ENCODE assay signal across 9 mouse cellular contexts in the genomic region with DNA sequence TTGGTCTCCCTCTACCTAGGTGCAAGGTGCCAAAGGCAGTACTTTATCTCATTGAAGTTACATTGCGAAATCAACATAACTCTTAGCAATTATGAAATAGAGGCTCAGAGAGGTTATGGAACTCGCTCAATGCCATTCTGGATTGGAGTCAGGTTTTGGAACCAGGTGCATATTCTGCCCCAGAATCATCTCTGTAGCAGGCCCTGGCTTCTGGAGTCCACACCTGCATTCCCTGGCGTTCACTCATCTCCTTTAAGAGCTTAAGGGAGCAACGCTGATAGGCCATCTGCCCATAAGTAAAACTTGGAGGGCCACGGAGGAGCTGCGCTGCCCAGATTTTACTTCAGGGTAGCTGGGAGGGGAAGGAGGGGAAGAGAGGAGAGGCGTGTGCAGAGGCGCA. TPM values are rescaled to one million over a fixed set of nuclear protein-coding genes. Genes with fewer than 3 reads are reported as not detected.
DNase-seq lines count a peak whose midpoint lies in the region; ATAC-seq and TF ChIP-seq lines count a peak whose summit lies in the region.
"Had no signal": no experiment of that assay in that cellular context is flagged by ENCODE, and none has a peak within 500 bp of the region (broad histone marks: within the 10 kb centered on the region; RNA-seq: fewer than 3 reads in every experiment).

No protein-coding gene starts in this region.

- 91% methylated on average over 8 of the region's 8 CpGs for WGBS in kidney, embryonic 14.5 days
- 72% methylated on average over 8 of the region's 8 CpGs for WGBS in embryonic facial prominence, embryonic 15.5 days
- 56% methylated on average over 8 of the region's 8 CpGs for WGBS in liver, embryonic 11.5 days
- WGBS in small intestine, adult 2 months, result 32% methylated on average over 8 of the region's 8 CpGs

- no peak overlapping the region for H3K4me3 ChIP-seq in kidney, embryonic 14.5 days (ENCODE audit: low read length)
- no peak overlapping the region for H3K4me3 ChIP-seq in embryonic facial prominence, embryonic 15.5 days (replicated peaks)
- peak overlapping the region; percentile 85 for H3K4me3 ChIP-seq in liver, embryonic 11.5 days (ENCODE audit: low read depth, low read length)
- no peak overlapping the region for H3K4me3 ChIP-seq in small intestine, adult 2 months (ENCODE audit: low read depth, low read length)

- no peak for DNase-seq in kidney, postnatal 36 days
- DNase-seq in liver, embryonic 11.5 days (ENCODE audit: low spot score), result no peak
- no peak for DNase-seq in frontal cortex, postnatal 14 days (ENCODE audit: low spot score in 2 of 2)
- DNase-seq: cerebellum, postnatal 14 days; right cerebral cortex, postnatal 25 days had no signal

- no peaks in the 10 kb centered on the region for H3K27me3 ChIP-seq in kidney, embryonic 14.5 days (ENCODE audit: control insufficient read depth, insufficient read depth, low read length)
- H3K27me3 ChIP-seq in embryonic facial prominence, embryonic 15.5 days, result no peaks in the 10 kb centered on the region
- H3K27me3 ChIP-seq in liver, embryonic 11.5 days (replicated peaks; ENCODE audit: control insufficient read depth, insufficient read depth, low read length), result no peaks in the 10 kb centered on the region
- H3K27me3 ChIP-seq in small intestine, adult 2 months (ENCODE audit: control insufficient read depth, insufficient read depth, low read length), result no peaks in the 10 kb centered on the region

- H3K9ac ChIP-seq in kidney, embryonic 14.5 days (ENCODE audit: low read depth, low read length), result 0 out of 2 replicates have a peak overlapping the region, but pooled peaks have one; percentile 12
- H3K9ac ChIP-seq in embryonic facial prominence, embryonic 15.5 days, result no peak overlapping the region
- peak overlapping the region; percentile 93 for H3K9ac ChIP-seq in liver, embryonic 11.5 days (ENCODE audit: low read depth, low read length)

- no peak for TF ChIP-seq CTCF in small intestine, adult 2 months (IDR thresholded peaks at IDR 0.05; ENCODE audit: extremely low read depth, insufficient read length, insufficient replicate concordance, low read depth, low read length)

- peaks cover 38% of the 10 kb centered on the region for H3K4me1 ChIP-seq in kidney, embryonic 14.5 days (ENCODE audit: control insufficient read depth, insufficient read depth, low read length)
- peaks cover 48% of the 10 kb centered on the region for H3K4me1 ChIP-seq in embryonic facial prominence, embryonic 15.5 days
- peaks cover 33% of the 10 kb centered on the region for H3K4me1 ChIP-seq in liver, embryonic 11.5 days (replicated peaks; ENCODE audit: control insufficient read depth, insufficient read depth, low read length)
- H3K4me1 ChIP-seq in small intestine, adult 2 months (ENCODE audit: control insufficient read depth, insufficient read depth, insufficient read length, low read length), result peaks cover 19% of the 10 kb centered on the region

- ATAC-seq in kidney, embryonic 14.5 days (ENCODE audit: low FRiP score, low TSS enrichment), result no peak
- no peak for ATAC-seq in embryonic facial prominence, embryonic 15.5 days (ENCODE audit: insufficient number of reproducible peaks, low FRiP score, low TSS enrichment, low read depth)
- no peak for ATAC-seq in liver, embryonic 11.5 days (replicated peaks; ENCODE audit: low FRiP score)
- ATAC-seq in inflammation-experienced regulatory T-cells, adult 6 months, result no peak

- H3K36me3 ChIP-seq in kidney, embryonic 14.5 days (ENCODE audit: control insufficient read depth, insufficient read depth, low read length), result peaks cover 21% of the 10 kb centered on the region
- peaks cover 20% of the 10 kb centered on the region for H3K36me3 ChIP-seq in embryonic facial prominence, embryonic 15.5 days
- H3K36me3 ChIP-seq in liver, embryonic 11.5 days (ENCODE audit: control insufficient read depth, insufficient read depth, low read length), result peaks cover 25% of the 10 kb centered on the region
- peaks cover 16% of the 10 kb centered on the region; the same call in 1 of the 2 replicates for H3K36me3 ChIP-seq in small intestine, adult 2 months (ENCODE audit: control insufficient read depth, insufficient read depth, low read length)

- H3K4me2 ChIP-seq in kidney, embryonic 14.5 days (replicated peaks; ENCODE audit: low read depth, low read length), result no peak overlapping the region
- H3K4me2 ChIP-seq in embryonic facial prominence, embryonic 15.5 days (replicated peaks), result no peak overlapping the region
- H3K4me2 ChIP-seq in liver, embryonic 11.5 days, result peak overlapping the region; percentile 77

- no peak overlapping the region; the same call in 1 of the 2 replicates for H3K27ac ChIP-seq in kidney, embryonic 14.5 days (ENCODE audit: low read depth, low read length)
- peak overlapping the region; percentile 41; the same call in 1 of the 2 replicates for H3K27ac ChIP-seq in embryonic facial prominence, embryonic 15.5 days (replicated peaks)
- peak overlapping the region; percentile 93 for H3K27ac ChIP-seq in liver, embryonic 11.5 days (ENCODE audit: low read depth, low read length)
- peak overlapping the region; percentile 85 for H3K27ac ChIP-seq in small intestine, adult 2 months (ENCODE audit: insufficient read depth, low read depth, low read length)

- no peaks in the 10 kb centered on the region for H3K9me3 ChIP-seq in kidney, embryonic 14.5 days (ENCODE audit: control insufficient read depth, low read length)
- H3K9me3 ChIP-seq in embryonic facial prominence, embryonic 15.5 days (replicated peaks), result no peaks in the 10 kb centered on the region
- H3K9me3 ChIP-seq in liver, embryonic 11.5 days (ENCODE audit: control insufficient read depth, low read length), result no peaks in the 10 kb centered on the region

- no peak for TF ChIP-seq POLR2A in small intestine, adult 2 months (IDR thresholded peaks at IDR 0.05; ENCODE audit: low read depth, low read length)

RNA-seq across cellular contexts. Expression of a gene that starts 2.7 kb away (rescaled TPM):
- 107 and 108 TPM in 2 replicates for polyA plus RNA-seq in kidney, embryonic 14.5 days (2014; fragmentation: Nextera tagmentation; extraction: Ambion mirVana)
- 69.3 and 73.7 TPM in 2 replicates for polyA plus RNA-seq in embryonic facial prominence, embryonic 15.5 days (2015; fragmentation: Nextera tagmentation; extraction: Ambion mirVana)
- 468 and 489 TPM in 2 replicates for polyA plus RNA-seq in liver, embryonic 11.5 days (2014; fragmentation: Nextera tagmentation; extraction: Ambion mirVana)
- polyA plus RNA-seq in small intestine, adult 2 months (2012; rRNA removed), result 110 and 142 TPM in 2 replicates
- 10 to 100 TPM; 75.5 to 92.5 (median 76.8) TPM for polyA plus RNA-seq in inflammation-experienced regulatory T-cells, adult 6 months (2017; shearing (Covaris generic))

RNA-seq across cellular contexts. Expression of a gene that starts 7.8 kb away (rescaled TPM):
- polyA plus RNA-seq in kidney, embryonic 14.5 days (2014; fragmentation: Nextera tagmentation; extraction: Ambion mirVana), result 89.5 and 104 TPM in 2 replicates
- 87.6 and 89.4 TPM in 2 replicates for polyA plus RNA-seq in embryonic facial prominence, embryonic 15.5 days (2015; fragmentation: Nextera tagmentation; extraction: Ambion mirVana)
- polyA plus RNA-seq in liver, embryonic 11.5 days (2014; fragmentation: Nextera tagmentation; extraction: Ambion mirVana), result 102 and 106 TPM in 2 replicates
- polyA plus RNA-seq in small intestine, adult 2 months (2012; rRNA removed), result 5.6 and 8.9 TPM in 2 replicates
- 10 to 100 TPM; 28.8 to 36.2 (median 36.2) TPM for polyA plus RNA-seq in inflammation-experienced regulatory T-cells, adult 6 months (2017; shearing (Covaris generic))

RNA-seq across cellular contexts. Expression of a gene that starts 8.1 kb away (rescaled TPM):
- 0.49 and 1.0 TPM in 2 replicates for polyA plus RNA-seq in kidney, embryonic 14.5 days (2014; fragmentation: Nextera tagmentation; extraction: Ambion mirVana)
- polyA plus RNA-seq in embryonic facial prominence, embryonic 15.5 days (2015; fragmentation: Nextera tagmentation; extraction: Ambion mirVana), result 0.47 and 0.49 TPM in 2 replicates
- polyA plus RNA-seq in liver, embryonic 11.5 days (2014; fragmentation: Nextera tagmentation; extraction: Ambion mirVana), result 0.36 and 0.49 TPM in 2 replicates
- 0.14 TPM in 1 of 2 replicates, not detected in the other for polyA plus RNA-seq in small intestine, adult 2 months (2012; rRNA removed)
- under 1 TPM in 2 of 3 experiments, not detected in 1; 0.40 to 0.44 TPM for polyA plus RNA-seq in inflammation-experienced regulatory T-cells, adult 6 months (2017; shearing (Covaris generic))

RNA-seq across cellular contexts. Expression of a gene that starts 13.8 kb away (rescaled TPM):
- polyA plus RNA-seq in kidney, embryonic 14.5 days (2014; fragmentation: Nextera tagmentation; extraction: Ambion mirVana), result 16.4 and 16.8 TPM in 2 replicates
- 12.2 and 15.7 TPM in 2 replicates for polyA plus RNA-seq in embryonic facial prominence, embryonic 15.5 days (2015; fragmentation: Nextera tagmentation; extraction: Ambion mirVana)
- polyA plus RNA-seq in liver, embryonic 11.5 days (2014; fragmentation: Nextera tagmentation; extraction: Ambion mirVana), result 10.1 and 10.9 TPM in 2 replicates
- 63.6 and 68.4 TPM in 2 replicates for polyA plus RNA-seq in small intestine, adult 2 months (2012; rRNA removed)
- polyA plus RNA-seq in inflammation-experienced regulatory T-cells, adult 6 months (2017; shearing (Covaris generic)), result 1 to 10 TPM; 1.6 to 2.0 (median 1.8) TPM

RNA-seq across cellular contexts. Expression of a gene that starts 37.2 kb away (rescaled TPM):
- polyA plus RNA-seq in kidney, embryonic 14.5 days (2014; fragmentation: Nextera tagmentation; extraction: Ambion mirVana), result 16.8 and 25.8 TPM in 2 replicates
- 14.5 and 16.3 TPM in 2 replicates for polyA plus RNA-seq in embryonic facial prominence, embryonic 15.5 days (2015; fragmentation: Nextera tagmentation; extraction: Ambion mirVana)
- polyA plus RNA-seq in liver, embryonic 11.5 days (2014; fragmentation: Nextera tagmentation; extraction: Ambion mirVana), result 0.48 and 0.99 TPM in 2 replicates
- 38.3 and 104 TPM in 2 replicates for polyA plus RNA-seq in small intestine, adult 2 months (2012; rRNA removed)
- 1 to 10 TPM; 1.3 to 3.2 (median 1.9) TPM for polyA plus RNA-seq in inflammation-experienced regulatory T-cells, adult 6 months (2017; shearing (Covaris generic))
